21 mouse cellular contexts compared by ENCODE assay signal in genomic region chr17:47616119-47616518, GRCm38 (mm10).
"Had no signal": no experiment of that assay in that cellular context is flagged by ENCODE, and none has a peak within 500 bp of the region (broad histone marks: within the 10 kb centered on the region; RNA-seq: fewer than 3 reads in every experiment).

No protein-coding gene starts in this region.

- ATAC-seq: midbrain, embryonic 13.5 days; midbrain, embryonic 16.5 days had no signal

- H3K9ac ChIP-seq: kidney, embryonic 15.5 days; lung, embryonic 15.5 days; midbrain, embryonic 13.5 days; neural tube, embryonic 13.5 days had no signal

- H3K4me3 ChIP-seq: kidney, embryonic 15.5 days; left cerebral cortex, adult 2 months; lung, embryonic 15.5 days; megakaryocyte, embryonic 14.5 days; midbrain, embryonic 10.5 days; midbrain, embryonic 13.5 days; myocyte; neural tube, embryonic 13.5 days had no signal

- H3K27ac ChIP-seq: kidney, embryonic 15.5 days; left cerebral cortex, adult 2 months; lung, embryonic 15.5 days; midbrain, embryonic 10.5 days; midbrain, embryonic 13.5 days; neural tube, embryonic 13.5 days had no signal

- H3K4me2 ChIP-seq: kidney, embryonic 15.5 days; lung, embryonic 15.5 days; midbrain, embryonic 13.5 days; neural tube, embryonic 13.5 days had no signal

- H3K27me3 ChIP-seq: kidney, embryonic 15.5 days; lung, embryonic 15.5 days; megakaryocyte, embryonic 14.5 days; midbrain, embryonic 13.5 days; neural tube, embryonic 13.5 days had no signal

- H3K9me3 ChIP-seq: kidney, embryonic 15.5 days; lung, embryonic 15.5 days; megakaryocyte, embryonic 14.5 days; midbrain, embryonic 10.5 days; midbrain, embryonic 13.5 days; neural tube, embryonic 13.5 days had no signal

- DNase-seq: kidney, adult 8-10 months; kidney, postnatal 10 days; kidney, postnatal 36 days; layer of hippocampus, postnatal 36 days; lung, adult 18-20 months; lung, postnatal 10 days; lung, postnatal 36 days; retina, postnatal 1 day; right cerebral cortex, postnatal 25 days; thymus, adult 2 months; thymus, postnatal 14 days; thymus, postnatal 4 days had no signal
